Mouse (Mus musculus): ENCODE measurements around the gene Bach2.
A peak's percentile ranks its signal among the peaks of the same experiment; 100 is the strongest.

Gene Bach2

DNA sequence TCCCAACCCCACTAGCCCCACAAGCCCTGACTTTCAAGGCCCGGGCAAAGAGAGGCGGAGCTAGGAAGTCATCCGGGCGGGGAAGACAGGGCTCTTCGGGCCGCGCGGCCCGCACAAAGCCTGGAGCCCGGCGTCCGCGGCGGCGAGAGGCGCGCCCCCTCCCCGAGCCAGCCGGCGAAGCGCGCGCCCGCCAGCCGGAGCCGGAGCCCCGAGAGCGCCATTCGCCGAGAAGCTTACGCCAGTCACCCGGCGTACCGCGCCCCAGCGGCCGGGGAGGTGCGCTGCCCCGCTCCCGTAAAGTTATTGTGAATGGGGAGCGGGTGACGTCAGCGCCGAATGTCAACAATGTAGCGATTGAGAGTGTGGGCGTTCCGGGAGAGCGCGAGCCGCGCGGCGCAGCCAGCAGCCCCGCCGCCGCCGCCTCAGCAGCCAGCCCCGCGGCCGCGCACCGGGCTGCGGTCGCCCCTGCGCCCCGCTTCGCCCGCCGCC lies at the start of gene Bach2:
Gene Bach2 (plus strand): TSS at position 439 of the 489 bp plus-strand sequence.
- peak; percentile 85 to 89 for DNase-seq (ENCODE audit: low spot score in 2 of 2)

DNA sequence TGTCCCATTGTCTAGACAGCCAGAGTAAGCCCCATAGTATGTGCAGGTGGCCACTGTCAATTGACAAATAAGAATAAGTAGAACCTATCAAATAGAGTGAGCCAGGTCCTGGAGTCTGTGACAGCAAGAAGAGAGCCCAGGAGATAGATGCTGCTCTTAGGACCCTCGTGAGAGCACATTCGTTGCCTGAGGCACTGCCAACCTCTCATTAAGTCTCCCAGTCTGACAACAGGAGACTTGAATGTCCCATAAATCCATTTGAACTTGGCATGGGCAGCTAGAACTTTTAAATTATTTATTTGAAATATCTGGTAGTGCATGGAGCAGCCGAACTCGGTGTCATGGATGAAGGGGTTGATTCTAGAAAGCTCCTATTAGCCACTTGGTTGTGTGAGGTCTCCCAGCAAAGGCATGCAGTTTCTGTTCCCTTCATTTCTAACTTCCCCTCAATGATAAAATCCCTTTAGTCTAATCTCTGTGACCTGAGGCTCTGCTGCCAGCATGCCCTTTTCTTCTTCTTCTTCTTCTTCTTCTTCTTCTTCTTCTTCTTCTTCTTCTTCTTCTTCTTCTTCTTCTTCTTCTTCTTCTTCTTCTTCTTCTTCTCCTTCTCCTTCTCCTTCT lies 49.1 kb upstream of the Bach2 start:
- no peak for DNase-seq (ENCODE audit: low spot score in 2 of 2)

DNA sequence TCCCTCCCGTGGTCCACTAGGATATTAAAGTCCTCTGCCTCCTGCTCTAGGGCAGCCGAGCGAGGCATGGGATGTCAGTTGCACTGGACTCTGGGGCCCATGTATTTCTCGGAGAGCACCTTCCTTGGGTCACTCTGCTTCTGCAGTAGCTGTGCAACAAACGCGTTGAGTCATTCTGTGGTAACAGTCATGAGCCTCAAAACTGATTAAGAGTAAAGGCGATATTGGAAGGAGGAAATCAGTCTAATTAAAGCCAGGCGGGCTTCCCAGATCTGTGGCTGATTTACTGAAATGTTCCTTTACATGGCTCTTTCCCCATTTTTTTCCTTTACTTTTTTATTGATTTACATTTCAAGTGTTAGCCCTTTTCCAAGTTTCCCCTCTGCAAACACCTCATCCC lies 48.1 kb upstream of the Bach2 start:
- no peak for DNase-seq (ENCODE audit: low spot score in 2 of 2)

GRCm38 (mm10) chr4:32195945-32196921 lies 42.4 kb upstream of the Bach2 start:
- DNase-seq (ENCODE audit: low spot score in 2 of 2), result peak; percentile 68 to 74

DNA sequence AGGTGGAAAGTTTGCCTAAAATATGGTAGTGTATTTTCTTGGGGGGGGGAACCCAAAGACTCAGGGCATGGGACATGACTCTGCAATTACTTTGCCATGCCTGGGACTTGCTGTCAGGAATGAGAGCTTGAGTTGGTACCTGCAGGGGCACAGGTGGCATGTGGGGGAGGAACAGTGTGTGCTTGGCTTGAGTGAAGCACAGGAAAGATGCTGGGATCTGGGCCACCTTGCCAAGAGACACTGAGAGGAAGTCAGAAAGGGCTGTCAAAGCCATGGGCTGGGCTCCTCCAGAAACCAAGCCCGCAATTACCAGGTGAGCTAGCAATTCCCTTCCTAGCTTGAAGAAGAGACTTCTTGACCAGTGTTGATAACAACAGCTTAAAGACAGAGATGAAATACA lies 40.6 kb upstream of the Bach2 start:
- DNase-seq (ENCODE audit: low spot score in 2 of 2), result no peak

DNA sequence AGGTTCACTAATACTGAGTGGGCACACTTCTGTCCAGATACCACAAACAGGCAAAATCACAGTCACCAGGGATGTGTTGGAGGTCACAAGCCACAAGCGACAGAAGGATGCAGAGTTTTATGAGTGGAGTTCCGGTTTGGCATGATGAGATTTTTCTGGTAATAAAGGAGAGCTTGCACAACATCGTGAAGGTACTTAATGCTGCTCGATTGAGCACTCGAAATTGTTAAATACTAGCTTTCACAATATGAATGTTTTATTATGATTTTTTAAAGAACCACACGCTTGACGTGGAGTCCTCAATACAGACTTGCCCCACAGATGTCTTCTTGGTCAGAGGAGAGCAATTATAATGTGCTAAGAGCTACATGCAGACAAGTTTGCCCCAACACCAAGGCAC lies 40.0 kb upstream of the Bach2 start:
- DNase-seq (ENCODE audit: low spot score in 2 of 2), result no peak

- no peak for DNase-seq (ENCODE audit: low spot score in 2 of 2)
Measured at GRCm38 (mm10) chr4:32199156-32199555, 39.4 kb upstream of the Bach2 start.

DNA sequence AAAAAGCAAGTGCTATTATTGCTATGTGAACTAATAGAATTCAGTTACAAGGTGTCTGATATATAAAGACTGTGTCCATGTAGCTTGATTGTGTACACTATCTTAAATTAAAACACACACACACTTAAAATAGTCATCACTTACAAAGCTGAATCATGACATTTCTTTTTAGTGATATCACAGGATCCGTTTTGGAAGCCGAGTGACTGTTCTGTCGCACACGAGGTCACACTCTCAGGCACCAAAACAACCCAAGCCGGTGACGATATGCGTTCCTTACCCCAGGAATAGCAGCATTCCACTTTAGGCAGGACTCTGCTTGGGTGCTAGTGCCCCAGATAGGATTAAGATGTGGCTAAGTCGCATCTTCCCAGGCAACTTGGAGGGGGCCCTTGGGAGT lies 37.5 kb upstream of the Bach2 start:
- DNase-seq (ENCODE audit: low spot score in 2 of 2), result no peak

GRCm38 (mm10) chr4:32202362-32202761 lies 36.2 kb upstream of the Bach2 start:
- DNase-seq (ENCODE audit: low spot score in 2 of 2), result no peak

- no peak for DNase-seq (ENCODE audit: low spot score in 2 of 2)
Measured at GRCm38 (mm10) chr4:32204819-32205218, 33.8 kb upstream of the Bach2 start.

GRCm38 (mm10) chr4:32205825-32206224 lies 32.8 kb upstream of the Bach2 start:
- no peak for DNase-seq (ENCODE audit: low spot score in 2 of 2)

DNA sequence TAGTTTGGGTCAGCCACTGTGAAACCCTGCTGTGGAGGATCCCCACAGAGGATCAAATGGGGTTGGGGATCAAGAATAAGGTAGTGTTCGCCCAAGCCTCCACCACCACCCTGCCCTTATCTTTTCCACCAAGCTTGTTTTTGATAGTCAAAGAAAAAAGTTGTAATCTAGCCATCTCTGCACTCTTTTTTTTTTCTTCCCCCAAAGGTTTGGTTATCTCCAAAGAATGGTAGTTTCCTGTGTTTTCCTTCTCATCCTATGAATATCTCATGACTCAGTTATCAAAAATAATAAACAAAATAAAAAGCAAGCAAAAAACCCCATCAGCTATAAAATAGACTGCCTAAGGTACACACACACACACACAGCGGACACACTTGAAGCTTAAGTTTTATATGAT lies 28.6 kb upstream of the Bach2 start:
- no peak for DNase-seq (ENCODE audit: low spot score in 2 of 2)

DNA sequence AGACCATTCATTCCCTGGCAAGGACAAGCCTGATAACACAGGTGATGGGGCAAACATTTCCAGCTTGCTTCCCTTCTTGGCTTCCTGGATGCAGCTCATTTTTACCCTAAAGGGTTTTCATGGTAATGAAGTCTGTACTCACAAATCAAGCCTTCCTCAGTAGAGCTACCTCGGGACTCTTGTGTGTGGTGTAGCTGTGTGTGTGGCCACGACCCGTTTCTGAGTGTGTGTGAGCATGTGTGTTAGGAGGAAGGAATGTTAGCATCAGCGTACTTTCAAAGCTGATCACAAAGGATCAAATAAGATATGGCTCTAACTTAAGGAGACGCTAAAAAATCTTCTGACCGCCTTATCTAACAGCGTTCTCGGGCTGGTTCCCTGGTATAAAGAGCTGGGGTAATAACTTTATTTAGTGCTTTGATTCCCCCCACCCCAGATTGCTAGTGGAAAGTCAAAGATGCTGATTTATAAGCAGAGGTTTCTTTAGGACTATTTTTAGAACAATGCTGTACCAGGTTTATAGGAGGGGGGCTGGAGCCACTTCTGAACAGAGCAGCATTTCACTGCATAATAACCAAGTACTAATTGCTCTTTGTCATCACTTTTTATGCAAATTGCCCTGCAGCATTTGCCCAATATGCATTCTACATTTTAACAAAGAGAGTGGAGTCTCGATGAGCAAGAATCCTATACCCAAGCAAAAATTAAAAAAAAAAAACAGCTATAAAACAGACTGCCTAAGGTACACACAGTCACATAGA lies 28.0 kb upstream of the Bach2 start:
- no peak for DNase-seq (ENCODE audit: low spot score in 2 of 2)

DNA sequence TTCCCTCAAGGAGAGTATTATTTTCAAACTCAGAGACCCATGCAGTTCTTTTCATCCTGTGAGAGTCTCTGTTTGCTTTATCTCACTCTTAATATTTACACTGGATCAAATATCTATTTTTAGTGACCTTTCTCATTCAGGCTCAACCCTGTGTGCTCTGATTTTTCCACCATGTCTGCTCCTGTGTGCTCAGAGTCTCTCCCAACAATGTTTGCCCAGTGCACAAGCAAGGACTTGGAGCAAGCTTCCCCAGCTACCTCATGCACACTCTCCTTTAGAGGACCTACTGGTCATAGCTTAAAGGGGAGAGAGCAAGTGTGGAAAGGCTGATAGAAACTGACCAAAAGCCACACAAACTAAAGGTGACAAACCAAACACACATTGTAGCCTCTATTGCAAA lies 26.0 kb upstream of the Bach2 start:
- DNase-seq (ENCODE audit: low spot score in 2 of 2), result no peak

DNA sequence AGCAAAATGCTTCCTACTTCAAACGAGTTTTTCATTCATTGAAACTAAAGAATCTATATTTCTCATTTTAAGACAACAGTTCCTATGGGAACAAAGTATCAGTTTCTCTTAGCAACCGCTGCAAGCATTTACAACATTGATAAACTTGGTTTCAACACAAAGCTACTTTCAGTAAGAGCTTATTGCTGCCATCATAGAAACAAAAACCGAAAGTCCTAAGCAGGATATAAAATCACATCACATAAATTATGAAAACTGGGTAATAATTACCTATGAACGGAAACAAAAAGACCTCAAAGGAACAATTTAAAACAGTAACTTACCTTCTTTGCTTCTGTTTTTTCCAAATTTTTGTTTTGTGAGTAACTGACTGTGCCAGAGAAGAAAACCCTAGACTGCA lies 22.1 kb upstream of the Bach2 start:
- no peak for DNase-seq (ENCODE audit: low spot score in 2 of 2)

- DNase-seq (ENCODE audit: low spot score in 2 of 2), result no peak
Measured at GRCm38 (mm10) chr4:32217016-32217415, 21.6 kb upstream of the Bach2 start.

- no peak for DNase-seq (ENCODE audit: low spot score in 2 of 2)
Measured at GRCm38 (mm10) chr4:32217593-32217992, 21.0 kb upstream of the Bach2 start.

- no peak for DNase-seq (ENCODE audit: low spot score in 2 of 2)
Measured at GRCm38 (mm10) chr4:32218371-32218770, 20.2 kb upstream of the Bach2 start.

DNA sequence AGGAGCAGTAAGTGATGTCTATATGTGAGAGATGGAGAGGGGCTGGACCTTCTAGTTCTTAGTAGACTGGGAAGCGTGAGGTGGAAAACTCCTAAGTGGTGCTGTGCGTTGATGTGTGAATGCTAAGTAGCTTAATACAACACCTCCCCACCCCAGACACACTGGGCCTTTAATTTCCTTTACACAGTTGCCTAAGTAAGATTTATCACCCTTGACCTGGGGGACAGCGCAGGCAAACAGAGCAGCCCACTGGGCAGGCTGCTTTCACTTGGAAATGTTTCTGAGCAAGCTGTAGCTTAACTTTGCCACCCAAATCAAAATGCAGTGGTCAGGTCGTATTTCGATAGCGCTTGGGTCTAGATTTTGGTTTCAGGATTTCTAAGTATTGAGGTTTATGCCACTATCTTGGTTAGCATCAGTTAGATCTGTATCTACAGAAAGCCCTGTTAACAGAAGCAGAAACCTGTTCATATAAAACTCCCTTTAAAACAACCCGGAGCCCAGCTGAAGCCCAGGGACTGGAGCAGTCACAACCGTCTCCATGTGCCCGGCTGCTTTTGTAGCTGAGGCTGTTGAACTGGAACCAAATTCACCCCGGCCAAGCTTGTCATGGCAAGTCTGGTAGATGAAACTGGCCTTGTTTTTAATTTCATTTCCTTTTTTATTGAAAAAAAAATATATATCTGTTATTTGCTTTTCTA lies 19.0 kb upstream of the Bach2 start:
- no peak for DNase-seq (ENCODE audit: low spot score in 2 of 2)

DNA sequence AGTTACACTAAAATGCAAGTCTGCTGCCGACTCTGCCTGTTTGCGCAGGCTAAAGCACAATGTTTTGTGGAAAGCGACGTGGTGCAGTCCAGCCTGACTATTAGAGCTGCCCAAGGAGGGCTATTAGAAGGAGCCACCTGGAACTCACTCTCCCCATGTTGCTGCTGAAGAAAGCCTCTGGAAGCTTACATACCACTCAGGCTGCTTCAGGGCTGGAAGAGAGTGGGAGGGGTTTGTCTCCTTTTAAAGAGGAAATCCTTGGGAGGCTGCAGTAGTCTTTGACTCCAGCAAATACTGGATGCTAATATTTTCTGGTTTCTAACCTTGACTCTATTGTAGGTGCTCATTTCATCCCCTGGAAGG lies 18.5 kb upstream of the Bach2 start:
- no peak for DNase-seq (ENCODE audit: low spot score in 2 of 2)

DNA sequence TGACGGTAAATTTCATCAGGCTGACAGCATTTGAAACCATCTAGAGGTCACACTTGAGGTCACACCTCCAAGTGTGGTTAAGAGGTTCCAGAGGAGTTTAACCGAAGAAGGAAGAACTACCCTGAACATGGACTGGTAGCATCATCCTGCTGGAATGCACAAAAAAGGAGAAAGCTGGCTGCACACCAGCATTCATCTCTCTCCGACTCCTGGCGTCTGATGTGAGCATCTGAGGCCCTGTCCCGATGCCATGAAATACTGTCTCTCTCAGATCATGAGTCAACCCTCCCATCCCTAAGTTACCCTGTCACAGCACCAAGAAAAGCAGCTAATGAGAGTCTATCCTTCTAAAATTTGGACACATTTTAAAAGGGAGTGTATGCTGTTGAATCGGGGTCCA lies 17.6 kb upstream of the Bach2 start:
- no peak for DNase-seq (ENCODE audit: low spot score in 2 of 2)

GRCm38 (mm10) chr4:32223563-32223962 lies 15.0 kb upstream of the Bach2 start:
- DNase-seq (ENCODE audit: low spot score in 2 of 2), result no peak
